Mouse (Mus musculus) heart, adult 9 months (tissue): ENCODE results near the gene Jak1.

ENCODE experiments used
- DNase-seq, 2 experiments: peaks; one replicate each; pipeline ENCODE4 v3.0.0; 2022; ENCODE audit warnings: low spot score in 2 of 2

The Jak1 gene

GRCm38 (mm10) chr4:101146891-101147655, 118.0 kb downstream of the Jak1 start:
- DNase-seq: no peak

- DNase-seq: peak; percentile 20 to 53
These were observed 118.9 kb downstream of the Jak1 start for GRCm38 (mm10) chr4:101146047-101146745.

DNA sequence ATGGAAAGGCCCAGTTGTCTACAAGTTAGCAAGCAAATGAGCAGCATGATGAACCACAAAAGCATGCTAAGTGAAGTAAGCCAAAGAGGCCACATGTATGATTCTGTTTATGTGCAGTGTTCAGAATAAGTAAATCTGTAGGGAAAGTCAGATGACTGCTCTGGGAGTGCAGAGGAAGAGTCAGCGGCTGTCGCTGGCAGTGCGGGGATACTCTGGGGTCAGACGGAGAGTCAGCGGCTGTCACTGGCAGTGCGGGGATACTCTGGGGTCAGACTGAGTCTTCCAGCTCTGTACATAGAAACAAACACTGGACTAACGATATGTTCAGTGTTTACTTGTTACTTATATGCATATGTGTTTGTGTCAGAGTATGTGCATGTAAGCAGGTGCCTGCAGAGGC, 120.3 kb downstream of the Jak1 start:
- DNase-seq: no peak

- no peak for DNase-seq
These were observed 120.7 kb downstream of the Jak1 start for GRCm38 (mm10) chr4:101144361-101144760.

- no peak for DNase-seq
These were observed 121.2 kb downstream of the Jak1 start for GRCm38 (mm10) chr4:101143901-101144300.

DNA sequence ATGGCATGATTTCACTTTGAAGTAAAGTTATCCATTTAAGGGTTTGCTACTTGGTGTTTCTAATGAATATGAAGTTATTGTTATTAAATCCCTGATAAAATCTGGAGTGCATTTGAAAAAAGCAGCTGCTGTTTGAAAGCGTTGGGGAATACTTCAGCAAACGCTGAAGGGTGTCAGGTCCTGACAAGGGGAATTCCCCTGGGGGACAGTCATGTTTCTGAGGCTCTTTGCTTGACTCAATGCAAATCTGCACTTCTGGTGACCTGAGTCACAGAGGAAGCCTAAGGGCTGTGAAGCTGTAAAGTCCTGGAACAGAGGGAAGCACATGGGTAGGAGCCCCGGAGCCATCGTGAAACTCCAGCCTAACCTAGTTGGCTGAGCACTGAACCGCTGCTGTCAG, 123.3 kb downstream of the Jak1 start:
- no peak for DNase-seq

GRCm38 (mm10) chr4:101137975-101138374, 127.1 kb downstream of the Jak1 start:
- DNase-seq: no peak

DNA sequence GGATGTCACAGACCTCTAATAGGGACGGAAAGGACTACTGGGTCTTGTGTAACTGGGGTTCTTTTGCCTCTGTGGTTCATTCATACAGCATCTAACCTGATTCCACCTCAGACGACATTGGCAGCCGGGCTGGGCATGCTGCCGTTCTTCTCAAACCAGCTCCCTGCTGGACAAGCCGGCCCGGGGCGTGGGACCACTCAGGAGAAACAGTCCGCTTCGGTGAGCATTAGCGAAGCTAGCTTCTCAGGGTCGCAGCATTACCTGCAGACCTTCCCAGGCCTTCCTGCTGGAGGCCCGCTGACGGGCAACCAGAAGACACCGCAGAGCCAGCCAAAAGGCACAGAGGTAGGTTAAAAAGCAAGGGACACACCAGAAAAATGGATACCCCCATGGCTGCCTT, 129.2 kb downstream of the Jak1 start:
- no peak for DNase-seq

DNA sequence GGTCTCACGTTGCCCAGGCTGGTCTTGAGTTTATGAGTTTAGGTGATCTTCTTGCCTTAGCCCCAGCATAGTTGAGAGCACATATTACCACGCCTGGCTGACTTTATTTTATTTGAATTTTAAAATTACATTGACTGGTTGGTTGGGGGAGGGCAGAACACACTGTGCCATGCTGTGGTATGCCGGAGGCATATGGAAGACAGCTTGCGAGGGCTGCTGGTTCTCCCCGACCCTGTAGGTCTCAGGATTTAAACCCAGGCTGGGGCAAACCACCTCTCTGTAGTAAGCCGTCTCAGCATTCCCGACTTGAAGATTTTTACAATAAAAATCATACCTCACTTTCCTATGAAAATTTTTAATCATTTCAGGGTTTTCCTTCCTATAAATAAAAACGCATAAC, 130.1 kb downstream of the Jak1 start:
- no peak for DNase-seq

- no peak for DNase-seq
These were observed 144.1 kb downstream of the Jak1 start for GRCm38 (mm10) chr4:101121002-101121401.

GRCm38 (mm10) chr4:101107122-101107521, 158.0 kb downstream of the Jak1 start:
- DNase-seq: no peak
